ENCODE assay signal across 23 mouse cellular contexts in genomic region chr1:135061300-135061699, GRCm38 (mm10). TPM values are rescaled to one million over a fixed set of nuclear protein-coding genes. Genes with fewer than 3 reads are reported as not detected.
DNase-seq lines count a peak whose midpoint lies in the region; ATAC-seq and TF ChIP-seq lines count a peak whose summit lies in the region.
"Had no signal": no experiment of that assay in that cellular context is flagged by ENCODE, and none has a peak within 500 bp of the region (broad histone marks: within the 10 kb centered on the region; RNA-seq: fewer than 3 reads in every experiment).

No protein-coding gene starts in this region.

- in situ Hi-C loops in CH12.LX (cut with MboI; ENCODE audit: low pct_ligation_motif_present, low pct_unique_long_range_greater_than_20kb, low sequenced_read_pairs): no loop called here
- in situ Hi-C loops in ES-E14 (cut with MboI; ENCODE audit: low sequenced_read_pairs in 2 of 2, unreplicated experiment in 2 of 2): no loop called here

- H3K36me3 ChIP-seq in CH12.LX (replicated peaks in 1 of 2; ENCODE audit: control insufficient read depth in 1 of 2, insufficient read depth in 1 of 2, low read length in 1 of 2): no peaks in the 10 kb centered on the region
- no peaks in the 10 kb centered on the region for H3K36me3 ChIP-seq in ES-E14 (ENCODE audit: control insufficient read depth, insufficient read depth, low read length, poor library complexity, severe bottlenecking)
- no peaks in the 10 kb centered on the region for H3K36me3 ChIP-seq in MEL (ENCODE audit: control insufficient read depth in 1 of 2, insufficient read depth in 2 of 2, low read length in 2 of 2)
- H3K36me3 ChIP-seq: G1E had no signal

- TF ChIP-seq RAD21 in CH12.LX (IDR thresholded peaks at IDR 0.05; ENCODE audit: low read depth, low read length): no peak
- TF ChIP-seq RAD21 in MEL (IDR thresholded peaks at IDR 0.05; ENCODE audit: low read depth, low read length): no peak

- H3K9ac ChIP-seq in CH12.LX (ENCODE audit: insufficient read depth, low read depth): no peak overlapping the region
- no peak overlapping the region for H3K9ac ChIP-seq in ES-E14 (ENCODE audit: insufficient read depth, low read depth, low read length, poor library complexity, severe bottlenecking)
- no peak overlapping the region for H3K9ac ChIP-seq in MEL (ENCODE audit: control insufficient read depth, low read depth, low read length, poor library complexity, severe bottlenecking)

- H3K79me2 ChIP-seq in CH12.LX (replicated peaks; ENCODE audit: control insufficient read depth, extremely low read depth, insufficient read depth, poor library complexity, severe bottlenecking) (no peaks in the 10 kb centered on the region), MEL (ENCODE audit: control insufficient read depth, insufficient read depth, low read length, poor library complexity) (no peaks in the 10 kb centered on the region)

- TF ChIP-seq CTCF in CH12.LX (conservative IDR thresholded peaks at IDR 0.05 in 1 of 2, IDR thresholded peaks at IDR 0.05 in 1 of 2; ENCODE audit: low read depth in 2 of 2, low read length in 2 of 2) (no peak), MEL (IDR thresholded peaks at IDR 0.05 in 2 of 3, conservative IDR thresholded peaks at IDR 0.05 in 1 of 3; ENCODE audit: control insufficient read depth in 1 of 3, insufficient read depth in 1 of 3, low read depth in 2 of 3, low read length in 3 of 3, poor library complexity in 1 of 3, severe bottlenecking in 1 of 3) (no peak)

- TF ChIP-seq POLR2A in CH12.LX (IDR thresholded peaks at IDR 0.05; ENCODE audit: low read depth, low read length) (no peak), MEL (IDR thresholded peaks at IDR 0.05; ENCODE audit: control insufficient read depth in 1 of 2, insufficient read depth in 1 of 2, low read depth in 1 of 2, low read length in 2 of 2, poor library complexity in 1 of 2) (no peak)

- H3K27ac ChIP-seq in CH12.LX (ENCODE audit: insufficient read depth, low read depth) (no peak overlapping the region), ES-E14 (ENCODE audit: insufficient read depth, low read depth, low read length, poor library complexity, severe bottlenecking) (no peak overlapping the region), MEL (ENCODE audit: control insufficient read depth, low read depth, low read length) (no peak overlapping the region)

- dilution Hi-C loops in CH12.LX (cut with MboI; ENCODE audit: extremely low pct_ligation_motif_present, extremely low pct_unique_long_range_greater_than_20kb, low sequenced_read_pairs): no loop called here

- no peak for ATAC-seq in megakaryocyte progenitor cell, adult 5-6 weeks (replicated peaks; ENCODE audit: poor library complexity)
- ATAC-seq: activated CD4-positive, CD25-positive, alpha-beta regulatory T cell, adult 4 months; CD4-positive, CD25-positive, alpha-beta regulatory T cell, adult 4 months; Patski had no signal

- H3K9me3 ChIP-seq in CH12.LX (replicated peaks; ENCODE audit: low read length) (peaks cover 7% of the 10 kb centered on the region), ES-E14 (ENCODE audit: control insufficient read depth, insufficient read depth, low read depth, low read length) (no peaks in the 10 kb centered on the region), MEL (replicated peaks; ENCODE audit: insufficient read depth, low read length) (no peaks in the 10 kb centered on the region)

- H3K4me1 ChIP-seq in CH12.LX (ENCODE audit: control insufficient read depth in 1 of 2, insufficient read depth in 2 of 2): peaks cover 16 to 29% of the 10 kb centered on the region in 2 experiments
- no peaks in the 10 kb centered on the region for H3K4me1 ChIP-seq in ES-E14 (ENCODE audit: control insufficient read depth in 2 of 2, insufficient read depth in 2 of 2, low read length in 2 of 2, poor library complexity in 1 of 2)
- no peaks in the 10 kb centered on the region for H3K4me1 ChIP-seq in MEL (ENCODE audit: control insufficient read depth in 1 of 2, insufficient read depth in 2 of 2, low read length in 2 of 2)

- peaks cover 30% of the 10 kb centered on the region for H3K27me3 ChIP-seq in CH12.LX (replicated peaks)
- peaks cover 4 to 15% of the 10 kb centered on the region in 2 experiments; a peak in 3 of 4 replicates for H3K27me3 ChIP-seq in MEL (ENCODE audit: control insufficient read depth in 1 of 2, insufficient read depth in 2 of 2, low read length in 2 of 2)

- no peak overlapping the region for H3K4me2 ChIP-seq in CH12.LX (ENCODE audit: insufficient read depth, low read depth, poor library complexity, severe bottlenecking)

- DNase-seq in CH12.LX (ENCODE audit: extremely low read depth): no peak
- no peak for DNase-seq in ES-E14 (ENCODE audit: low read depth, low spot score)
- DNase-seq in MEL (ENCODE audit: low read depth, low spot score): no peak
- DNase-seq in cerebellum, adult 9-11 months: no peak
- DNase-seq in embryo, embryonic 9.5 days (ENCODE audit: extremely low spot score): no peak
- DNase-seq: adrenal gland, adult 2 months; adrenal gland, adult 8-10 months; adrenal gland, postnatal 10 days; adrenal gland, postnatal 14 days; adrenal gland, postnatal 25 days; adrenal gland, postnatal 36 days; B cell, adult 2 months; cerebellum, adult 11 months; cerebellum, adult 11-12 months; cerebellum, adult 18-20 months; cerebellum, adult 2 months; cerebellum, adult 8-10 months; cerebellum, adult 9-10 months had no signal

- H3K4me3 ChIP-seq in CH12.LX (replicated peaks in 1 of 3; ENCODE audit: low read depth in 2 of 3, low read length in 2 of 3, poor library complexity in 1 of 3) (no peak overlapping the region), ES-E14 (ENCODE audit: insufficient read depth in 1 of 2, low read depth in 1 of 2, low read length in 2 of 2, poor library complexity in 1 of 2, severe bottlenecking in 1 of 2) (no peak overlapping the region), MEL (ENCODE audit: control insufficient read depth in 1 of 2, insufficient read depth in 1 of 2, low read depth in 2 of 2, low read length in 2 of 2) (no peak overlapping the region)

- no peak for TF ChIP-seq EP300 in CH12.LX (IDR thresholded peaks at IDR 0.05; ENCODE audit: low read length)
- no peak for TF ChIP-seq EP300 in MEL (IDR thresholded peaks at IDR 0.05; ENCODE audit: low read depth in 1 of 2, low read length in 2 of 2)

TF ChIP-seq in CH12.LX, 34 proteins besides CTCF, POLR2A, EP300 and RAD21:
- TF ChIP-seq MAFK (IDR thresholded peaks at IDR 0.05; ENCODE audit: insufficient replicate concordance, low read length) (peak; percentile 94), SIN3A (IDR thresholded peaks at IDR 0.05; ENCODE audit: low read length) (no peak)

TF ChIP-seq in ES-E14, 5 proteins besides CTCF, POLR2A, EP300 and RAD21:
- no peak for TF ChIP-seq CHD2 (IDR thresholded peaks at IDR 0.05; ENCODE audit: low read depth, low read length)
- peak; percentile 94 for TF ChIP-seq MAFK (IDR thresholded peaks at IDR 0.05; ENCODE audit: insufficient read depth, low read depth, low read length)

TF ChIP-seq in MEL, 35 proteins besides CTCF, POLR2A, EP300 and RAD21:
- TF ChIP-seq MYB (IDR thresholded peaks at IDR 0.05; ENCODE audit: low read depth, low read length) (no peak), MAFK (IDR thresholded peaks at IDR 0.05; ENCODE audit: borderline replicate concordance, low read depth, low read length) (peak; percentile 83), ZKSCAN1 (IDR thresholded peaks at IDR 0.05; ENCODE audit: low read depth, low read length) (no peak), NRF1 (IDR thresholded peaks at IDR 0.05; ENCODE audit: insufficient read depth, low read depth, low read length, poor library complexity, severe bottlenecking) (no peak), JUND (IDR thresholded peaks at IDR 0.05; ENCODE audit: low read depth, low read length) (no peak)

RNA-seq across cellular contexts. Expression of gene Lgr6, which starts 43.8 kb away (rescaled TPM):
- 0.17 and 0.38 TPM in 2 replicates for total RNA-seq in CH12.LX (2012; rRNA removed)
- 0.07 TPM in 1 of 2 replicates, not detected in the other for total RNA-seq in CH12.LX (2014; rRNA removed)
- 0.16 TPM in 2 replicates for polyA plus RNA-seq in CH12.LX (2012; ENCODE audit: insufficient read length, low read depth)
- total RNA-seq in ES-E14 (2012; rRNA removed): 1.7 TPM in 2 replicates
- total RNA-seq in MEL (2012; rRNA removed): 0.04 and 0.07 TPM in 2 replicates
- polyA plus RNA-seq in MEL (2012; ENCODE audit: insufficient read depth in 1 of 2, insufficient read length in 2 of 2, low read depth in 1 of 2, low replicate concordance in 2 of 2, missing spikeins in 1 of 2): under 1 TPM in 1 of 2 experiments, not detected in 1; 0.10 TPM
- total RNA-seq in megakaryocyte progenitor cell, adult 5-6 weeks (2015): 0.05 TPM in 1 of 2 replicates, not detected in the other
- total RNA-seq in megakaryocyte progenitor cell, adult 5-6 weeks (2017): 0.08 TPM in 1 of 2 replicates, not detected in the other
- polyA plus RNA-seq: activated CD4-positive, CD25-positive, alpha-beta regulatory T cell, adult 4 months had no signal

Comparison
In these comparisons a context has a peak if more than half of its experiments do, and no peak if none do; other contexts are left out.
1. Of the 35 proteins assayed by ChIP-seq in both MEL and CH12.LX: peak only in MEL: none; only in CH12.LX: none; in both: MAFK; in neither: 34.